Mouse (Mus musculus) megakaryocyte-erythroid progenitor cell, adult 5-6 weeks (primary cell): Measurements from ENCODE around the gene Clptm1. TPM values are rescaled to one million over a fixed set of nuclear protein-coding genes. Genes with fewer than 3 reads are reported as not detected.

Experiments used
- total RNA-seq, 2 experiments: library from RNA; stranded (forward) in 1 of 2; stranded (reverse) in 1 of 2; fragments of 200-1000, 215-1000 nt in 1 of 2; fragments of >200 nt in 1 of 2; fragmentation: Nextera tagmentation in 1 of 2; gene quantifications; 2 replicates each; pipeline ENCODE4 v1.2.3; 2014 to 2017

Clptm1 gene
- total RNA-seq, 2 experiments from 2014 or later, result 37.3 to 45.9 TPM

Other genes with a start within 250 kb of the Clptm1 start
- gene Mark4, start 206.2 kb downstream of the Clptm1 start, total RNA-seq (2014; fragmentation: Nextera tagmentation), result 7.8 and 11.3 TPM in 2 replicates
- 3.0 and 3.1 TPM in 2 replicates for gene Mark4, start 206.2 kb downstream of the Clptm1 start, total RNA-seq (2017)
- 1.7 and 2.3 TPM in 2 replicates for gene Exoc3l2, start 201.7 kb downstream of the Clptm1 start, total RNA-seq (2014; fragmentation: Nextera tagmentation)
- 1.0 and 1.5 TPM in 2 replicates for gene Exoc3l2, start 201.7 kb downstream of the Clptm1 start, total RNA-seq (2017)
- 3.4 and 3.6 TPM in 2 replicates for gene Bloc1s3, start 156.7 kb downstream of the Clptm1 start, total RNA-seq (2014; fragmentation: Nextera tagmentation)
- 3.6 and 4.7 TPM in 2 replicates for gene Bloc1s3, start 156.7 kb downstream of the Clptm1 start, total RNA-seq (2017)
- gene Trappc6a, start 156.6 kb downstream of the Clptm1 start, total RNA-seq (2014; fragmentation: Nextera tagmentation), result 89.3 and 96.3 TPM in 2 replicates
- 22.6 and 23.6 TPM in 2 replicates for gene Trappc6a, start 156.6 kb downstream of the Clptm1 start, total RNA-seq (2017)
- 0.20 TPM in 1 of 2 replicates, not detected in the other for gene Nkpd1, start 147.2 kb downstream of the Clptm1 start, total RNA-seq (2014; fragmentation: Nextera tagmentation)
- gene Nkpd1, start 147.2 kb downstream of the Clptm1 start, total RNA-seq (2017), result not detected in 2 replicates
- gene Ppp1r37, start 102.0 kb downstream of the Clptm1 start, total RNA-seq (2014; fragmentation: Nextera tagmentation), result 27.7 and 37.2 TPM in 2 replicates
- gene Ppp1r37, start 102.0 kb downstream of the Clptm1 start, total RNA-seq (2017), result 14.6 and 14.7 TPM in 2 replicates
- 0.47 and 4.2 TPM in 2 replicates for gene Zfp296, start 87.7 kb downstream of the Clptm1 start, total RNA-seq (2014; fragmentation: Nextera tagmentation)
- gene Zfp296, start 87.7 kb downstream of the Clptm1 start, total RNA-seq (2017), result 3.2 and 3.9 TPM in 2 replicates
- 60.3 and 70.0 TPM in 2 replicates for gene Gemin7, start 87.4 kb downstream of the Clptm1 start, total RNA-seq (2014; fragmentation: Nextera tagmentation)
- gene Gemin7, start 87.4 kb downstream of the Clptm1 start, total RNA-seq (2017), result 24.1 and 25.1 TPM in 2 replicates
- gene Clasrp, start 60.5 kb downstream of the Clptm1 start, total RNA-seq (2014; fragmentation: Nextera tagmentation), result 44.9 and 53.1 TPM in 2 replicates
- 33.9 and 48.3 TPM in 2 replicates for gene Clasrp, start 60.5 kb downstream of the Clptm1 start, total RNA-seq (2017)
- gene Relb, start 35.6 kb downstream of the Clptm1 start, total RNA-seq (2014; fragmentation: Nextera tagmentation), result 3.8 TPM in 1 of 2 replicates, not detected in the other
- 0.47 and 0.69 TPM in 2 replicates for gene Relb, start 35.6 kb downstream of the Clptm1 start, total RNA-seq (2017)
- gene Apoc2, start 12.9 kb upstream of the Clptm1 start, total RNA-seq (2014; fragmentation: Nextera tagmentation), result not detected in 2 replicates
- not detected in 2 replicates for gene Apoc2, start 12.9 kb upstream of the Clptm1 start, total RNA-seq (2017)
- not detected in 2 replicates for gene Gm44805, start 16.4 kb upstream of the Clptm1 start, total RNA-seq (2014; fragmentation: Nextera tagmentation)
- not detected in 2 replicates for gene Gm44805, start 16.4 kb upstream of the Clptm1 start, total RNA-seq (2017)
- not detected in 2 replicates for gene Apoc4, start 16.4 kb upstream of the Clptm1 start, total RNA-seq (2014; fragmentation: Nextera tagmentation)
- not detected in 2 replicates for gene Apoc4, start 16.4 kb upstream of the Clptm1 start, total RNA-seq (2017)
- gene Apoc1, start 27.6 kb upstream of the Clptm1 start, total RNA-seq (2014; fragmentation: Nextera tagmentation), result 2.3 and 3.6 TPM in 2 replicates
- gene Apoc1, start 27.6 kb upstream of the Clptm1 start, total RNA-seq (2017), result 15.4 TPM in 1 of 2 replicates, not detected in the other
- gene Apoe, start 34.2 kb upstream of the Clptm1 start, total RNA-seq (2014; fragmentation: Nextera tagmentation), result 113 and 140 TPM in 2 replicates
- gene Apoe, start 34.2 kb upstream of the Clptm1 start, total RNA-seq (2017), result 556 and 867 TPM in 2 replicates
- gene Tomm40, start 50.4 kb upstream of the Clptm1 start, total RNA-seq (2014; fragmentation: Nextera tagmentation), result 111 and 140 TPM in 2 replicates
- gene Tomm40, start 50.4 kb upstream of the Clptm1 start, total RNA-seq (2017), result 44.6 and 64.9 TPM in 2 replicates
- 2.2 and 6.0 TPM in 2 replicates for gene Nectin2, start 85.5 kb upstream of the Clptm1 start, total RNA-seq (2014; fragmentation: Nextera tagmentation)
- 3.9 and 12.3 TPM in 2 replicates for gene Nectin2, start 85.5 kb upstream of the Clptm1 start, total RNA-seq (2017)
- 5.3 TPM in 1 of 2 replicates, not detected in the other for gene Bcam, start 106.0 kb upstream of the Clptm1 start, total RNA-seq (2014; fragmentation: Nextera tagmentation)
- 0.08 TPM in 1 of 2 replicates, not detected in the other for gene Bcam, start 106.0 kb upstream of the Clptm1 start, total RNA-seq (2017)
- not detected in 2 replicates for gene Cblc, start 131.8 kb upstream of the Clptm1 start, total RNA-seq (2014; fragmentation: Nextera tagmentation)
- not detected in 2 replicates for gene Cblc, start 131.8 kb upstream of the Clptm1 start, total RNA-seq (2017)
- gene Bcl3, start 157.7 kb upstream of the Clptm1 start, total RNA-seq (2014; fragmentation: Nextera tagmentation), result 3.3 TPM in 1 of 2 replicates, not detected in the other
- 0.34 TPM in 1 of 2 replicates, not detected in the other for gene Bcl3, start 157.7 kb upstream of the Clptm1 start, total RNA-seq (2017)
- not detected in 2 replicates for gene Gm19345, start 187.0 kb upstream of the Clptm1 start, total RNA-seq (2014; fragmentation: Nextera tagmentation)
- gene Gm19345, start 187.0 kb upstream of the Clptm1 start, total RNA-seq (2017), result not detected in 2 replicates
- gene Ceacam16, start 196.3 kb upstream of the Clptm1 start, total RNA-seq (2014; fragmentation: Nextera tagmentation), result not detected in 2 replicates
- not detected in 2 replicates for gene Ceacam16, start 196.3 kb upstream of the Clptm1 start, total RNA-seq (2017)
- not detected in 2 replicates for gene Ceacam19, start 222.9 kb upstream of the Clptm1 start, total RNA-seq (2014; fragmentation: Nextera tagmentation)
- not detected in 2 replicates for gene Ceacam19, start 222.9 kb upstream of the Clptm1 start, total RNA-seq (2017)